Mouse (Mus musculus) stomach, embryonic 15.5 days (tissue): ENCODE results near the gene Erg. TPM values are rescaled to one million over a fixed set of nuclear protein-coding genes. Genes with fewer than 3 reads are reported as not detected.
A peak's percentile ranks its signal among the peaks of the same experiment; 100 is the strongest.

ENCODE experiments used
- ATAC-seq: fragments of 200-750 bp; cut with Nextera tagmentation; 2 replicates; pipeline ENCODE4 v1.8.0; 2017; ENCODE audit warnings: low read depth, moderate number of reproducible peaks, moderate TSS enrichment; ENCODE audit not compliant: insufficient read depth, low FRiP score
- H3K27ac ChIP-seq: fragments of 300-500 bp; sonication (generic); 2 replicates; pipeline ENCODE4 v1.5.1; 2015; ENCODE audit warnings: mild to moderate bottlenecking, inconsistent platforms
- H3K27me3 ChIP-seq: fragments of 300-500 bp; sonication (generic); replicated peaks from 2 replicates; pipeline ENCODE4 v1.6.1; 2015; ENCODE audit warnings: inconsistent platforms
- H3K36me3 ChIP-seq: fragments of 300-500 bp; sonication (generic); 2 replicates; pipeline ENCODE4 v1.6.1; 2015; ENCODE audit warnings: inconsistent platforms
- H3K4me1 ChIP-seq: fragments of 300-500 bp; sonication (generic); 2 replicates; pipeline ENCODE4 v1.6.1; 2015; ENCODE audit warnings: inconsistent platforms
- H3K4me2 ChIP-seq: fragments of 300-500 bp; sonication (generic); 2 replicates; pipeline ENCODE4 v1.6.1; 2015; ENCODE audit warnings: mild to moderate bottlenecking, inconsistent platforms
- H3K4me3 ChIP-seq: fragments of 300-500 bp; sonication (generic); replicated peaks from 2 replicates; pipeline ENCODE4 v1.5.1; 2015; ENCODE audit warnings: inconsistent platforms
- H3K9ac ChIP-seq: fragments of 300-500 bp; sonication (generic); 2 replicates; pipeline ENCODE4 v1.6.1; 2015; ENCODE audit warnings: inconsistent platforms
- H3K9me3 ChIP-seq: fragments of 300-500 bp; sonication (generic); 2 replicates; pipeline ENCODE4 v1.6.1; 2016; ENCODE audit warnings: inconsistent platforms
- WGBS: fragments of 180-500 bp; shearing (Covaris S2); methylation state at CpG from one replicate; pipeline ENCODE4 v1.1.7; 2015; 5-methylcytosine and 5-hydroxymethylcytosine counted together
- polyA plus RNA-seq: library from polyadenylated mRNA; unstranded; fragments of >200 nt; fragmentation: Nextera tagmentation; extraction: Ambion mirVana; gene quantifications from 2 replicates; pipeline ENCODE4 v1.2.1, GENCODE M21; 2015

The Erg gene
- polyA plus RNA-seq, 1 experiment from 2014 or later: 6.0 TPM

DNA sequence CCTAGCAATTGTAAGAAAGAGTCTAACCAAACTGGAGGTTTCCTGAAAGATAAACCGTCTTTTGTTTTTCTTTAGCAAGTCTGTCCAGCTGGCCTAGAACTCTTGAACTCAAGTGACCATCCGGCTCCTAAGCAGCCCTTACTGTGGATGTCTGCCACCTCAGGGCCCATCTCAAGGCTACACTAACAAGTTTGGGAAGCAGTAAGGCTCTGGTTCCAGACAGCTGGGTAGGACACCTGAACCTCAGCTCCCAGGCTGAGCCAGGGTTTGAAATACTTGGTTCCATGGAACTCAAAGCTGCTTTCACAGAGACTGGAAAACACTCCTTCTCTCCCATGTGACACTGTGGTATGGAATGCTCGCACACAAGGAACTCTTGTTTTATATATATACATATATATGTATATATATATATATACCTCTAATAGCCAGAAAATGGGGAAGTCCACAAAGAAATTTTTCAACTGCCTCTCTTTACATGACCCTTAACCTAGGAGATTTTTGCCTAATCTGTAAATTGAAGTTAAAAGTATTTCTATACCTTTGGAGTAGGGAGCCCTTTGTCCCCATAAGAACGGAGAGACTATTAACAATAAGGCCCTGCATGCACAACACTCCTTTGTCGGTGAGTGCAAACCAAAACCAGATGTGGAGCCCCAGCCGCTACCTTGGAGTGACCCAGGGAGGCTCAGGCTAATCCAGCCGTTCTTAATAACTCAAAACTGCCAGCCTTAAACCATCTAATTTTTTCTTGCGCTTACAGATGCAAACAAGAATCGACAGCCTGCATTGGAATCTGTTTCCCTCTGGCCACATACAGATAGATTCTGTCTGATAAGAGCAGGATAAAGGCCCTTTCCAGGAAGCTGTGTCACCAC, 116.9 kb downstream of the Erg start:
- no peak overlapping the region for H3K27ac ChIP-seq
- no peaks in the 10 kb centered on the region for H3K9me3 ChIP-seq
- H3K36me3 ChIP-seq: no peaks in the 10 kb centered on the region
- H3K27me3 ChIP-seq: no peaks in the 10 kb centered on the region
- H3K4me1 ChIP-seq: no peaks in the 10 kb centered on the region
- WGBS: 56% methylated on average over 9 of the region's 9 CpGs
- H3K4me2 ChIP-seq: no peak overlapping the region
- ATAC-seq: no peak
- no peak overlapping the region for H3K4me3 ChIP-seq
- no peak overlapping the region for H3K9ac ChIP-seq

DNA sequence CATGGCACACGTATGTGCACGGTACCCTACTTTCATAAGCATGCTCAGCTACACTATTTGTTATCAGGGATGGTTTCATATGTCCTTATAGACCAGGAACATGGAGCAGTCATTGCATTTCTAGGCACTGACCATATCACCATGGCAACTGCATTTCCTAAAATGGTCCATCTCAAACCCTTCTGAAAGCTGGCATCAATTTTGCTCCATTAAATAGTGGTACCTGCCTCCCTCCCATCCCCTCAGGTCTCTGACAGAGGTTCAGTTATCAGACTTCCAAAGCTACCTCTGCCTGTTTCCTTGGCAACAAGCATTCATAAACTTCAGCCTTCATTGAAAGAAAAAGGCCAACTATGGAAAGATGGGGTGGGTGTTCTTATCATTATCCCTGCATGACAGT, 118.5 kb downstream of the Erg start:
- Histone ChIP-seq H3K36me3 (no peaks in the 10 kb centered on the region), H3K9ac (no peak overlapping the region), H3K4me1 (no peaks in the 10 kb centered on the region), H3K4me3 (no peak overlapping the region), H3K4me2 (no peak overlapping the region), H3K27ac (no peak overlapping the region), H3K27me3 (no peaks in the 10 kb centered on the region), H3K9me3 (no peaks in the 10 kb centered on the region)
- no peak for ATAC-seq
- 93% methylated on average over 2 of the region's 2 CpGs for WGBS

DNA sequence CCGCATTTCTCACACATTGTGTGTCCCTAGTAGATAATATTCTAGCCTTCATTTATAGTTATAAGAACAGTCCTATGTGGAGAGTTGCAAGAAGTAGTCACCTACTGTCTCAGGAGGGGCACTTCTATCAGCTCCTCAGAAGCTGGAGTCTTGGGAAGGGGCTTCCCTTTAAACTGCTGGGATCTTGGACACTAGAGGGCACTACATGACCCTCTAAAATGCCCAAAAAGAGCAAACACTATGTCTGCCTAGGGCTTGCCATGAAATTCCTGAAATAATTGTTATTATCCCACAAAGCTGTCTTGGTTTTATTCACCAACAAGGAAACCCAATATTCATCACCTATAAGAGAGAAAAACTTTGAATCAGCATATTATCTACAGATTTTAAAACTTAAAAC, 119.8 kb downstream of the Erg start:
- H3K27me3 ChIP-seq: no peaks in the 10 kb centered on the region
- H3K27ac ChIP-seq: no peak overlapping the region
- no peak overlapping the region for H3K9ac ChIP-seq
- no peaks in the 10 kb centered on the region for H3K9me3 ChIP-seq
- no peaks in the 10 kb centered on the region for H3K36me3 ChIP-seq
- H3K4me1 ChIP-seq: no peaks in the 10 kb centered on the region
- WGBS: 82% methylated on average over 1 of the region's 1 CpGs
- H3K4me2 ChIP-seq: no peak overlapping the region
- no peak for ATAC-seq
- no peak overlapping the region for H3K4me3 ChIP-seq

DNA sequence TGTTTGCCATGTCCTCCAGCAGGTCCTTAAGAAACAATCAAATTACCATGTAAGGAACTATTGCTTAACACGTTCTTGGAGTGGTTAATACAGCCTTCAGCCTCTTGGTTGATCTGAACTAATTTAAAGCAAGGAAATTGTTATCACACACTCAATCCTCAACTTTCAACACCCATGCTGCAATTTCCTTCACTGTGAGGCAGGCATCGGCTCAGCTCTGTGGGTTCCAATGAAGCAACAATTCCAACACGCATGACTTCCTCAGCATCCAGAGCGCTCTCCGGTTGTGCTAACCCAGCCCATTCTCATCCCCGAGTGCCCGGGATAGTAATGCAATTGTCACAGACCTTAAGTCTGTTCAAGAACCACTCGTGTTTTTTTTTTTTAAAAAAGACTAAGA, 121.8 kb downstream of the Erg start:
- ATAC-seq: no peak
- no peak overlapping the region for H3K27ac ChIP-seq
- no peaks in the 10 kb centered on the region for H3K27me3 ChIP-seq
- no peak overlapping the region for H3K4me3 ChIP-seq
- no peaks in the 10 kb centered on the region for H3K4me1 ChIP-seq
- 79% methylated on average over 8 of the region's 8 CpGs for WGBS
- H3K36me3 ChIP-seq: no peaks in the 10 kb centered on the region
- no peak overlapping the region for H3K4me2 ChIP-seq
- H3K9me3 ChIP-seq: no peaks in the 10 kb centered on the region
- H3K9ac ChIP-seq: no peak overlapping the region

DNA sequence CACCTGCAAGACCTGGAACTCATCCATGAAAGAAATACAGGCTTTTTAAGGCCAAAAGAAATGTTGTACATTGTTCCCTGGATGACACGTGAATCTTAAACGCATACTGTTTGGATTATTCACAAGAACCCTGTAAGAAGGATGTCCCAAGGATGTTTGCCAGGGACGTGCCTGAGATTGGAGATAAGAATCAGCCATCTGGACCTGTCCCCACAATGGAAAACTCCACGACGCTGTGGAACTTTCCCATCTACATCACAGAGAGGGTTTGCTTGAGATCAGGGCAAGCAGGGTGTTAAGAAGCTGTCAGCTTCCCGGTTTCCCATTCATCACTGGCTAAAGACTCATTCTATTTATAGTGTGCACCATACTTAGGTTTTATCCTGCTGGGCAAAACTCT, 122.6 kb downstream of the Erg start:
- Histone ChIP-seq H3K4me2 (no peak overlapping the region), H3K9me3 (no peaks in the 10 kb centered on the region), H3K27me3 (no peaks in the 10 kb centered on the region), H3K9ac (no peak overlapping the region), H3K27ac (no peak overlapping the region), H3K4me3 (no peak overlapping the region), H3K4me1 (no peaks in the 10 kb centered on the region), H3K36me3 (no peaks in the 10 kb centered on the region)
- WGBS: 20% methylated on average over 6 of the region's 6 CpGs
- no peak for ATAC-seq

DNA sequence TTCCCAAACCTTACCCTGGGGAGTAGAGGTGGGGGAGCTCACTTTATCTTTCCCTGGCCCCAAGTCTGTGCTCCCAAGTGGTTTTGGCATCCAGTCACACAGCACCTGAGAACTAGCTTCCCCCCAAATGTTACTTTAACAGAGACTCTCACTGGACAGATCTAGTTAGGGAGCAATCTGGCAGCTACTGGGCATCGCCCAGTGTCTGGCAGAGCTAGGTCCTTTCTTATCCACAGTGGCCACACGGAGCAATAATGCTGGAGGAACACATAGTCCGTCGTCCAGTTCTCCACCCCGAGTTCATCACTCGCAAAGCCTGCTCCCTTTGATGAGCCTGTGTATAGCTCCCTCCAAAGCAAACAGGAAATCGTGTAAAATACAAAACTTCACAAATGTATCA, 124.5 kb downstream of the Erg start:
- Histone ChIP-seq H3K4me3 (no peak overlapping the region), H3K4me2 (no peak overlapping the region), H3K27me3 (no peaks in the 10 kb centered on the region), H3K36me3 (no peaks in the 10 kb centered on the region), H3K4me1 (no peaks in the 10 kb centered on the region), H3K9ac (no peak overlapping the region), H3K9me3 (no peaks in the 10 kb centered on the region), H3K27ac (no peak overlapping the region)
- 78% methylated on average over 7 of the region's 7 CpGs for WGBS
- ATAC-seq: no peak

DNA sequence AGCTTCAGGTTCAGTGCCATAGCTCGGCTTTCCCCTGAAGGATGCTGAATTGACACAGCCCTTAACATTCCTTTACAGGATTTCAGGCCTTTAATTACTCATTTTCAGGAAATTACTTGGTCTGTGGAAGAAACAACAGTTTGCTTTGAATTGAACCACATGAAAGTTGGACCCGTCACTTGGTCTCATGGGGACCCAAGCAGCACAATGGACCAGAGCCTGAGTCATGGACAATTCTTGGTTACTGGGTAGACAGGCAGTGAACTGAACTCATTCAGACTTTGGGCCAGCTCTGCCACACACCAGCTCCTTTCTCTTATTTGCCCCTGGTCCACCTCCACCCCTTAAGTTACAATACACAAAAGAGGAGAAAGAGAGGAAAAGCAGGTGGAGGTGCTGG, 126.1 kb downstream of the Erg start:
- Histone ChIP-seq H3K4me1 (no peaks in the 10 kb centered on the region), H3K27ac (no peak overlapping the region), H3K36me3 (no peaks in the 10 kb centered on the region), H3K4me3 (no peak overlapping the region), H3K9ac (no peak overlapping the region), H3K4me2 (no peak overlapping the region), H3K9me3 (no peaks in the 10 kb centered on the region), H3K27me3 (no peaks in the 10 kb centered on the region)
- WGBS: 78% methylated on average over 2 of the region's 2 CpGs
- no peak for ATAC-seq

DNA sequence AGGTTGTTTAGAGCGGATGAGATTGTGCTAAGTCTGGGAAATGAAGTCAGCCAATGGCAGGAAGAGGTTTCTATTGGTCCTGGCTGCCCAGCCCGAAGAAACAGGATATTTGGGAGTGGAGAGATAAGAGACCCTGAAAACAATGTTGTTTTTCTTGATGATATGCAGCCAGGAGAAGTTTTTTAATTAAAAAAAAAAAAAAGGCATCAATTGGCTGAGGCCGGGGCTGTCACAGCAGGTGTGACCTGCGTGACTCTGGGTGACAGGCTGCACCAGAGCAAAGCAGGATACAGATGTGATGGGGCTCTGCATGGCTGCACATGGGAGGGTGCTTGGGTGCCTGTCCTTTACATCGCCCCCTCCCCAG, 127.1 kb downstream of the Erg start:
- WGBS: 68% methylated on average over 5 of the region's 5 CpGs
- Histone ChIP-seq H3K27me3 (no peaks in the 10 kb centered on the region), H3K27ac (no peak overlapping the region), H3K4me2 (no peak overlapping the region), H3K36me3 (no peaks in the 10 kb centered on the region), H3K4me3 (no peak overlapping the region), H3K4me1 (no peaks in the 10 kb centered on the region), H3K9me3 (no peaks in the 10 kb centered on the region), H3K9ac (no peak overlapping the region)
- ATAC-seq: no peak

DNA sequence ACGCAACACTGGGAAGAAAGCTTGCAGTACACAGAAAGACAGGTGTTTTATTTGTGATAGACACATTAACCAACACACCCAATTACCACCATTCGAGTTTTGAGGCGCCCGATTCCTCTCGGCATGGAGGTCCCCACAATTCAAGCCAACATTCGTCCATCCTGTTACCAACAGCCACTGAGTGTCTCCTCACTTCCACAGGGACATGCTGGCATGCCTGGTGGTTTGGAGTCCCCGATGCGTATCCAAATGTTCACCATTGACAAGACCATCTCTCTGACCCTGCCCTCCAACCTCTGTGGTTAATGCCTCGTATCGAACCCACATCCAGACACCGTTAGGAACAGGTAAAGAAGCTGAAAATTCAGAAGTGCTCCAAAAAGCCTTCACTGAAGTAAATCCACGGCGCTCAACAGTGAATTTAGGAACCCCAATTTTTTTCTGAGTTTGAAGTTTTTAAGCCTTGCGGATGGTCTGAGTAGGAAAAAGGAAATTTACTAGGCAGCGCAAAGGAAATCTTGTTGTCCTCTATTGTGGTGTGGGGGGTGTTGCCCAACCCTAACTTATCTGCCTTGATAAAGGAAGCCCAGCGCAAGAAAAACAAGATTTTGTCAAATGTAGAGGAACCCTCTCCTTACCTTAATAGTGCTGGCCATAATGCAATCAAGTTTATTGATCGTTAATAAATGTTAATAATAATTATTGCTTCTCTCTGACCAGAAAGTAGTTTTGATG, 127.6 kb downstream of the Erg start:
- no peaks in the 10 kb centered on the region for H3K9me3 ChIP-seq
- WGBS: 82% methylated on average over 17 of the region's 17 CpGs
- H3K4me1 ChIP-seq: no peaks in the 10 kb centered on the region
- no peak for ATAC-seq
- no peaks in the 10 kb centered on the region for H3K27me3 ChIP-seq
- H3K9ac ChIP-seq: no peak overlapping the region
- no peaks in the 10 kb centered on the region for H3K36me3 ChIP-seq
- H3K27ac ChIP-seq: no peak overlapping the region; the same call in 1 of the 2 replicates
- H3K4me2 ChIP-seq: no peak overlapping the region
- peak overlapping the region; percentile 16; the same call in 1 of the 2 replicates for H3K4me3 ChIP-seq

DNA sequence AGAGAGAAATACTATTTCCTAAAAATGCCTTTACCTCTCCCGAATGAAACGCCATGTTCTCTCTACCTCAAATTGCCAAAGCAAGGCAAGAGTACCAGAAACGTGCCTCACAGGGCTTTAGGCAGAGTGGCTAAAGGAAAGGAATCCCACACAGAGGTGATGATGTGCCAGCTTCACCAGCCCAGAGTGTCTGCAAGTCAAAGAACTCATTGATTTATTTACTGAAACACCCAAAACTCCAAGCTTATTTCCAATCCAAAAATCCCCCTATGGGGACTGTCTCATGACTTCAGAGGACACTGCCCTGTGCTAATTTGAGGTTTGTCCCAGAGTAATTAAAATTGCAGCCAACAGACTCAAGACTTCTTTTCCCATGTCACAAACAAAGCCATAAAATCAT, 129.4 kb downstream of the Erg start:
- 79% methylated on average over 3 of the region's 3 CpGs for WGBS
- ATAC-seq: no peak
- Histone ChIP-seq H3K4me2 (no peak overlapping the region), H3K9ac (no peak overlapping the region), H3K36me3 (no peaks in the 10 kb centered on the region), H3K9me3 (no peaks in the 10 kb centered on the region), H3K27ac (no peak overlapping the region), H3K27me3 (no peaks in the 10 kb centered on the region), H3K4me3 (peak overlapping the region; percentile 6; the same call in 1 of the 2 replicates), H3K4me1 (no peaks in the 10 kb centered on the region)

DNA sequence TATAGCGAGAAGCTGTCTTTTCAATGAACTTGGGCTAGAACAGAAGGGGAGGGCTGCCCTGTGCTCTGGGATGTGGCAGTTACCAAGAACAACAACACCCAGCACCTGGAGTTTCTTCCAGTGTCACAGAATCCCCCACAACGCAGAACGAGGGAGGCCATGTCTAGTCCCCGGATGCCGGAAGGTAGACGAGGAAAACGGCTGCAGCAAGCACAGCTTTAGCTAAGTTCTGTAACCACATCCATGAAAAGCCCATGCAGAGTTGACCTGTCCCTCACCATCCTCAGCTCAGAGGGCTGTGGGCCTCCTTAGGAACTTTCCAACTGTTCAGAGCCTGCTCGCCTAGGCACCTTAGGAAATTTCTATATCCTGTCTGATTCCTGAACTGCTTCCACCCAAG, 130.5 kb downstream of the Erg start:
- Histone ChIP-seq H3K9ac (no peak overlapping the region), H3K36me3 (no peaks in the 10 kb centered on the region), H3K4me3 (0 out of 2 replicates have a peak overlapping the region, but pooled peaks have one; percentile 3), H3K9me3 (no peaks in the 10 kb centered on the region), H3K4me2 (no peak overlapping the region), H3K27me3 (no peaks in the 10 kb centered on the region), H3K27ac (no peak overlapping the region), H3K4me1 (no peaks in the 10 kb centered on the region)
- ATAC-seq: no peak
- WGBS: 67% methylated on average over 8 of the region's 8 CpGs

DNA sequence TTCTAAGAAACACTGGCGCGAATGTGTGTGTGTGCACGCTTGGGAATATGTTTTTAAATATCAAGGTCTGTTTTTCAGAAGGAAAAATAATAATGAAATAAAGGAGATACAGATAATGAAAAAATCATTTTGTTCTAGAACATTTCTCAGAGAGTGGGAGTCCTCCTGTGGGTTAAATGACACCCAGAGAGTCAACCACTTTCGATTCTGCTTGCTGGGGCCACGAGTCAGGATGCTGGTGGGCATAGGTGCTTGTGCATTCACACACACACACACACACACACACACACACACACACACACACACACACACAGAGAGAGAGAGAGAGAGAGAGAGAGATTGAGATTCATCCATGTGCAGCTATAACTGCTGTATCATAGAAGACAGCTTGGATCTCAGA, 130.9 kb downstream of the Erg start:
- H3K9me3 ChIP-seq: no peaks in the 10 kb centered on the region
- H3K4me3 ChIP-seq: no peak overlapping the region
- H3K27me3 ChIP-seq: no peaks in the 10 kb centered on the region
- no peak for ATAC-seq
- 88% methylated on average over 5 of the region's 5 CpGs for WGBS
- no peak overlapping the region for H3K4me2 ChIP-seq
- H3K27ac ChIP-seq: no peak overlapping the region
- no peak overlapping the region for H3K9ac ChIP-seq
- no peaks in the 10 kb centered on the region for H3K36me3 ChIP-seq
- no peaks in the 10 kb centered on the region for H3K4me1 ChIP-seq
